Mouse (Mus musculus) ES-E14 (cell line): ENCODE results near the gene Insc.

Experiments
- CHD2 ChIP-seq: IDR thresholded peaks from 2 replicates; pipeline ENCODE4 v1.6.1; 2014; ENCODE audit warnings: mild to moderate bottlenecking, low read depth, low read length, inconsistent platforms
- HCFC1 ChIP-seq: IDR thresholded peaks from 2 replicates; pipeline ENCODE4 v1.6.1; 2012; ENCODE audit warnings: low read length, inconsistent platforms, borderline replicate concordance; ENCODE audit not compliant: insufficient read depth
- MAFK ChIP-seq: IDR thresholded peaks from 2 replicates; pipeline ENCODE4 v1.6.1; 2014; ENCODE audit warnings: mild to moderate bottlenecking, low read depth, low read length, inconsistent platforms; ENCODE audit not compliant: insufficient read depth
- ZC3H11A ChIP-seq: IDR thresholded peaks from 2 replicates; pipeline ENCODE4 v1.6.1; 2012; ENCODE audit warnings: low read depth, mild to moderate bottlenecking, inconsistent platforms, low read length, borderline replicate concordance
- ZNF384 ChIP-seq: IDR thresholded peaks from 2 replicates; pipeline ENCODE4 v1.6.1; 2012; ENCODE audit warnings: low read depth, low read length, inconsistent platforms

DNA sequence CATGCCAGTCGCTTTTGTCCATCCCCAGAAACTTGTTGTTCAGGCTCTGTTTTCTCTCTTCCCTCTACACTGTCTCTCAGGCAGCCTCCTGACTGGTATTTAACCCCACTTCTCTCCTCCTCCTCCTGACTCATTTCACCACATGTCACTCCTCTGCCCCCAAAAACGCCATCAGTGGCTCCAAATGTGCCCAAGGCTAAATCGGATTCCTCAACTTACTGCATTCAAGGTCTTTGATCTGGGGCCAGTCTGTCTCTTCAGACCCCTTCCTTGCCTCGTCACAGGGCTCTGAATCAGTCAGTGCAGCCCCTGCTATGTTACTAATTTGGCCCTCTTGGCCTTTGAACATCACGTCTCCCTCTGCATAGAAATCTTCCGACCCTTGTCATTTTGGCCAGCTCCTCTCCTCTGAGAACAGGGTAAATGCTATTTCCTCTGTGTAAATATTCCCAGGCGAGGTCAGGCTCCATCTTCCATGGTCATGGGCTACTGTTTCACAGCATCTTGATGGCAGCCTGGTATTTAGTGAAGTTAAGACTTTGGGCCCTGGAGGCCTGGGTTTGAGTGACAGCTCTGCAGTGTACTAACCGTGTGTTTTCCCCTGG lies 35.7 kb downstream of the Insc start:
- TF ChIP-seq ZC3H11A (no peak), HCFC1 (no peak), CHD2 (no peak), ZNF384 (no peak), MAFK (no peak)
